Mouse (Mus musculus): ENCODE measurements around the gene Kdm4d.
"Not testable (repeated sequence)": the region's sequence is repeated elsewhere in the genome, so short reads cannot be mapped to it uniquely, and the experiment has no call there.

Kdm4d gene

DNA sequence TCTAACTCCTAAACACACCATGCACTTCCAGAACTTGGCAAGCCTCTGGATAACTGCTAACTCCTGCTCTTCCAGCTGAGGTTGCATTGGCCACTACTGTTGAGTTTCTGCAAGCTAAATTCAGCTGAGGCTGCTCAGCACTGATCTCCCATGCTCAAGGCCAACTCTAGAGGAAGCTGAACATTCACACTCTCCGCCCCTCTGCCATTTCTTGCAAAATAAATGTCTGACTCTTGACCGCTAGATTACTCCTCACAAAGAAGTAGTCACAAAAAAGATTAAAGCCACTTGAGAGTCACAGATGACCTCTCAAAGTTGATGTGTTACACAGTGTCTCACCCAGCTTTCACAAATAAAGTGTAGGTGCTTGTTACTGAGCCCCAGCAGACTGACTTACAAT is 53.2 kb downstream of the Kdm4d start:
- DNase-seq: not testable (repeated sequence)

DNA sequence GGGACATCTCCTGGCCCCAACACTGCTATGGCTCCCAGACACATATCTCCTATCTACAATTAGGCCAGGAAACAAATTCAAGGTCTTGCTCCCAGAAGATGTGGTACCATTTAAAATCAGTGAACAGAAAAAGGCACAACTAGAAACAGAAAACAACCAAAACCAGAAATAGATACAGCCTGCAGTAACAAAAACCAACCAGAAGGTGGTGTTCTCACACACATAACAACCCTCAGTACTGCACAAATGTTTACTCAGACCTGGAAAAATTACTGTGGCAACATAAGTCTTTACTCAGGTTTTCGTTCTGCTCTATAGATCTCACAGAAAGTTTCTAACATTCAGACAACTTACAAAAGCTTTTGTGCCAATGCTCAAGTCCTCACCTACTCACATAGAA is 59.9 kb downstream of the Kdm4d start:
- DNase-seq: no peak

DNA sequence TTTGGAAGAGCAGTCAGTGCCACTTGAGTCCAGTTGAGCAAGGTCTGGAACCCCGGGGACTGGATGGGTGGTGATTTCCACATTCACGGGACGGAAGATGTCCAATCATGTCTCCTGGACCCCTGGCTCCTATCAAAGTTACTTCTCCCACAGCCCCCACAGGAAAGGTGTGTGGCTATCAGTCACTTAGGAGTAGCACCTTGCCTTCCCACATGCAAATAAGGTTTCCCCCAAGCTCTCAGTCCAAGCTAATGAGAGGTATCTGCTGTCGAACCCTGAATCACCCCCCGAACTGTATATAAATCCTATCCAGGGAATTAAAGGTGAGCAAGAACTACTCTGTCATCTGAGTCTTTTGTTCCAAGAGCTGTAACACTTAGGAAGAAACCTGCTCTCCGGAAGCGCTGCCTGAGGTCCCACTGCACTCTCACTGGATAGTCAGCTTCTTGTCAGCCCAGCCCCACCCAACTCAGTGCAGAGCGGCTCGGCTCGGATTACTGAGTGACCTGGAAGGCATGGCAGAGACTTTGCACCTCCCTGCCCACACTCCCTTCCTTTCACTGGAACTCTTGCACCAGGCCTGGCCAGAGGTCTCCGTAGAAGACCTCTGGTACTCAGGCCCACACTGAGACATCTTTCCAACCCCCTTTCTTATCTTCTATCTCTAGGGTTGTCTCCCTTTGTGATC is 66.9 kb downstream of the Kdm4d start:
- DNase-seq: no peak
